Mouse (Mus musculus) spleen, adult 2 months (tissue): ENCODE results near the gene Tasp1. TPM values are rescaled to one million over a fixed set of nuclear protein-coding genes. Genes with fewer than 3 reads are reported as not detected.
A peak's percentile ranks its signal among the peaks of the same experiment; 100 is the strongest.
"Not testable (repeated sequence)": the region's sequence is repeated elsewhere in the genome, so short reads cannot be mapped to it uniquely, and the experiment has no call there.

Source experiments
- DNase-seq, 2 experiments: peaks; one replicate each; pipeline versions ENCODE4 v3.0.0 to v3.0.0-alpha.2; 2012 to 2021; ENCODE audit warnings: low spot score in 2 of 2, low read depth in 1 of 2
- H3K27ac ChIP-seq: fragments of 200-500 bp; 2 replicates; pipeline ENCODE4 v1.5.1; 2012; ENCODE audit warnings: low read length, inconsistent platforms; ENCODE audit not compliant: insufficient read depth
- H3K27me3 ChIP-seq: fragments of 200-500 bp; 2 replicates; pipeline ENCODE4 v1.6.1; 2012; ENCODE audit warnings: mild to moderate bottlenecking, moderate library complexity, low read length, inconsistent platforms; ENCODE audit not compliant: control insufficient read depth, insufficient read depth
- H3K36me3 ChIP-seq: fragments of 200-500 bp; 2 replicates; pipeline ENCODE4 v1.6.1; 2012; ENCODE audit warnings: mild to moderate bottlenecking, low read length, inconsistent platforms; ENCODE audit not compliant: control insufficient read depth, insufficient read depth
- H3K4me1 ChIP-seq: fragments of 200-500 bp; 2 replicates; pipeline ENCODE4 v1.6.1; 2011; ENCODE audit warnings: inconsistent platforms; ENCODE audit not compliant: control insufficient read depth, insufficient read depth, insufficient read length
- H3K4me3 ChIP-seq: fragments of 200-500 bp; 2 replicates; pipeline ENCODE4 v1.5.1; 2011; ENCODE audit warnings: mild to moderate bottlenecking, inconsistent platforms; ENCODE audit not compliant: insufficient read depth, insufficient read length; ENCODE audit errors: extremely low read depth
- CTCF ChIP-seq: fragments of 200-500 bp; IDR thresholded peaks from 2 replicates; pipeline ENCODE4 v1.5.1; 2011; ENCODE audit warnings: mild to moderate bottlenecking, inconsistent platforms; ENCODE audit not compliant: insufficient read depth, insufficient read length, insufficient replicate concordance; ENCODE audit errors: extremely low read depth
- POLR2A ChIP-seq: fragments of 200-500 bp; IDR thresholded peaks from 2 replicates; pipeline ENCODE4 v1.6.1; 2011; ENCODE audit warnings: low read depth, low read length, inconsistent platforms
- WGBS: fragments of 180-500 bp; shearing (Covaris S2); methylation state at CpG from one replicate; pipeline ENCODE4 v1.1.7; 2018; 5-methylcytosine and 5-hydroxymethylcytosine counted together
- polyA plus RNA-seq: library from polyadenylated mRNA; depleted of rRNA; stranded (reverse); fragments of >200 nt; gene quantifications from 2 replicates; pipeline ENCODE4 v1.2.3, GENCODE M21; 2012

Tasp1 gene
- polyA plus RNA-seq, 1 experiment: 2.1 TPM

- WGBS: 89% methylated on average over 2 of the region's 2 CpGs
- Histone ChIP-seq H3K36me3 (no peaks in the 10 kb centered on the region), H3K27me3 (no peaks in the 10 kb centered on the region), H3K4me3 (no peak overlapping the region), H3K27ac (no peak overlapping the region), H3K4me1 (no peaks in the 10 kb centered on the region; the same call in 1 of the 2 replicates)
- DNase-seq: no peak
- TF ChIP-seq CTCF: no peak
- no peak for TF ChIP-seq POLR2A
Measured at GRCm38 (mm10) chr2:139937581-139937980, 129.0 kb downstream of the Tasp1 start.

- WGBS: 75% methylated on average over 10 of the region's 10 CpGs
- no peak for TF ChIP-seq POLR2A
- TF ChIP-seq CTCF: no peak
- no peak overlapping the region for H3K4me3 ChIP-seq
- DNase-seq: no peak
- peak overlapping the region; percentile 51 for H3K27ac ChIP-seq
- no peaks in the 10 kb centered on the region for H3K36me3 ChIP-seq
- no peaks in the 10 kb centered on the region; the same call in 1 of the 2 replicates for H3K4me1 ChIP-seq
- H3K27me3 ChIP-seq: no peaks in the 10 kb centered on the region
Measured at GRCm38 (mm10) chr2:139934577-139934976, 132.0 kb downstream of the Tasp1 start.

GRCm38 (mm10) chr2:139934033-139934572, 132.5 kb downstream of the Tasp1 start:
- TF ChIP-seq CTCF (no peak), POLR2A (no peak)
- Histone ChIP-seq H3K4me1 (no peaks in the 10 kb centered on the region; the same call in 1 of the 2 replicates), H3K4me3 (no peak overlapping the region), H3K27me3 (no peaks in the 10 kb centered on the region), H3K27ac (peak overlapping the region; percentile 37; the same call in 1 of the 2 replicates), H3K36me3 (no peaks in the 10 kb centered on the region)
- 86% methylated on average over 4 of the region's 4 CpGs for WGBS
- DNase-seq: no peak

- Histone ChIP-seq H3K4me1 (no peaks in the 10 kb centered on the region; the same call in 1 of the 2 replicates), H3K4me3 (no peak overlapping the region), H3K27me3 (no peaks in the 10 kb centered on the region), H3K27ac (no peak overlapping the region), H3K36me3 (no peaks in the 10 kb centered on the region)
- TF ChIP-seq CTCF: no peak
- TF ChIP-seq POLR2A: no peak
- 98% methylated on average over 2 of the region's 2 CpGs for WGBS
- DNase-seq: no peak
Measured at GRCm38 (mm10) chr2:139932211-139932610, 134.4 kb downstream of the Tasp1 start.

- TF ChIP-seq CTCF (no peak), POLR2A (no peak)
- Histone ChIP-seq H3K4me3 (no peak overlapping the region), H3K27ac (peak overlapping the region; percentile 59), H3K4me1 (no peaks in the 10 kb centered on the region; the same call in 1 of the 2 replicates), H3K27me3 (no peaks in the 10 kb centered on the region), H3K36me3 (no peaks in the 10 kb centered on the region)
- 47% methylated on average over 1 of the region's 1 CpGs for WGBS
- DNase-seq: no peak
Measured at GRCm38 (mm10) chr2:139924937-139925336, 141.7 kb downstream of the Tasp1 start.

GRCm38 (mm10) chr2:139921395-139921794, 145.2 kb downstream of the Tasp1 start:
- not testable (repeated sequence) for H3K4me3 ChIP-seq, H3K27ac ChIP-seq, H3K36me3 ChIP-seq, H3K27me3 ChIP-seq, DNase-seq, H3K4me1 ChIP-seq

GRCm38 (mm10) chr2:139919757-139920156, 146.8 kb downstream of the Tasp1 start:
- no peak overlapping the region for H3K4me3 ChIP-seq
- H3K4me1 ChIP-seq: no peaks in the 10 kb centered on the region; the same call in 1 of the 2 replicates
- no peaks in the 10 kb centered on the region for H3K36me3 ChIP-seq
- no peaks in the 10 kb centered on the region for H3K27me3 ChIP-seq
- TF ChIP-seq POLR2A (no peak), CTCF (no peak)
- no peak for DNase-seq
- H3K27ac ChIP-seq: no peak overlapping the region
- 82% methylated on average over 2 of the region's 2 CpGs for WGBS
